Mouse (Mus musculus) MEL (cell line): Measurements from ENCODE around the gene Lrrc20. TPM values are rescaled to one million over a fixed set of nuclear protein-coding genes. Genes with fewer than 3 reads are reported as not detected.

Source experiments
- DNase-seq: peaks from one replicate; pipeline ENCODE4 v3.0.0; 2011; ENCODE audit warnings: low read depth, low spot score
- H3K27ac ChIP-seq: 2 replicates; pipeline ENCODE4 v1.5.1; 2012; ENCODE audit warnings: low read depth, mild to moderate bottlenecking, control low read depth, low read length, moderate library complexity; ENCODE audit not compliant: control insufficient read depth
- H3K27me3 ChIP-seq, 2 experiments: fragments of 150-350 bp in 1 of 2; sonication (generic) in 1 of 2; 2 replicates each; pipeline ENCODE4 v1.6.1; 2012; ENCODE audit warnings: low read length in 2 of 2, mild to moderate bottlenecking in 2 of 2, improper control_type of control experiment in 1 of 2, moderate library complexity in 1 of 2; ENCODE audit not compliant: insufficient read depth in 2 of 2, control insufficient read depth in 1 of 2
- H3K36me3 ChIP-seq, 2 experiments: 2 replicates each; pipeline ENCODE4 v1.6.1; 2012 to 2014; ENCODE audit warnings: low read length in 2 of 2, improper control_type of control experiment in 1 of 2, inconsistent platforms in 1 of 2, mild to moderate bottlenecking in 1 of 2; ENCODE audit not compliant: insufficient read depth in 2 of 2, control insufficient read depth in 1 of 2
- H3K4me1 ChIP-seq, 2 experiments: fragments of 150-350 bp in 1 of 2; sonication (generic) in 1 of 2; 2 replicates each; pipeline ENCODE4 v1.6.1; 2012; ENCODE audit warnings: low read length in 2 of 2, improper control_type of control experiment in 1 of 2, mild to moderate bottlenecking in 1 of 2; ENCODE audit not compliant: insufficient read depth in 2 of 2, control insufficient read depth in 1 of 2
- H3K4me3 ChIP-seq, 2 experiments: fragments of 150-350 bp in 1 of 2; sonication (generic) in 1 of 2; 2 replicates each; pipeline ENCODE4 v1.5.1; 2012; ENCODE audit warnings: low read depth in 2 of 2, low read length in 2 of 2, mild to moderate bottlenecking in 2 of 2, moderate library complexity in 2 of 2, control low read depth in 1 of 2, improper control_type of control experiment in 1 of 2; ENCODE audit not compliant: control insufficient read depth in 1 of 2, insufficient read depth in 1 of 2
- H3K79me2 ChIP-seq: 2 replicates; pipeline ENCODE4 v1.6.1; 2012; ENCODE audit warnings: mild to moderate bottlenecking, low read length, moderate library complexity; ENCODE audit not compliant: control insufficient read depth, poor library complexity, insufficient read depth
- H3K9ac ChIP-seq: 2 replicates; pipeline ENCODE4 v1.6.1; 2012; ENCODE audit warnings: low read depth, mild to moderate bottlenecking, control low read depth, low read length, moderate library complexity; ENCODE audit not compliant: control insufficient read depth, poor library complexity, severe bottlenecking
- H3K9me3 ChIP-seq: fragments of 150-350 bp; sonication (generic); replicated peaks from 2 replicates; pipeline ENCODE4 v1.6.1; 2012; ENCODE audit warnings: mild to moderate bottlenecking, low read length, improper control_type of control experiment, moderate library complexity; ENCODE audit not compliant: insufficient read depth
- BHLHE40 ChIP-seq: IDR thresholded peaks from 2 replicates; pipeline ENCODE4 v1.6.1; 2012; ENCODE audit warnings: low read depth, mild to moderate bottlenecking, inconsistent platforms, low read length, improper control_type of control experiment, borderline replicate concordance
- CHD1 ChIP-seq: IDR thresholded peaks from 2 replicates; pipeline ENCODE4 v1.6.1; 2012; ENCODE audit warnings: low read depth, mild to moderate bottlenecking, inconsistent platforms, low read length, improper control_type of control experiment
- CHD2 ChIP-seq: IDR thresholded peaks from 2 replicates; pipeline ENCODE4 v1.6.1; 2011; ENCODE audit warnings: low read length, improper control_type of control experiment
- CTCF ChIP-seq, 3 experiments: IDR thresholded peaks in 2 of 3; conservative IDR thresholded peaks in 1 of 3; 2 replicates each; pipeline ENCODE4 v1.5.1; 2011 to 2012; ENCODE audit warnings: low read length in 3 of 3, low read depth in 2 of 3, mild to moderate bottlenecking in 2 of 3, improper control_type of control experiment in 1 of 3, inconsistent platforms in 1 of 3, mixed read lengths in 1 of 3, moderate library complexity in 1 of 3; ENCODE audit not compliant: control insufficient read depth in 1 of 3, insufficient read depth in 1 of 3, poor library complexity in 1 of 3, severe bottlenecking in 1 of 3
- E2F4 ChIP-seq: IDR thresholded peaks from 2 replicates; pipeline ENCODE4 v1.6.1; 2011; ENCODE audit warnings: low read depth, low read length, improper control_type of control experiment, borderline replicate concordance
- ETS1 ChIP-seq: IDR thresholded peaks from 2 replicates; pipeline ENCODE4 v1.6.1; 2012; ENCODE audit warnings: low read depth, mild to moderate bottlenecking, inconsistent platforms, low read length, improper control_type of control experiment, moderate library complexity
- GABPA ChIP-seq: IDR thresholded peaks from 2 replicates; pipeline ENCODE4 v1.6.1; 2012; ENCODE audit warnings: low read depth, mild to moderate bottlenecking, inconsistent platforms, low read length, improper control_type of control experiment, moderate library complexity
- JUND ChIP-seq: IDR thresholded peaks from 2 replicates; pipeline ENCODE4 v1.6.1; 2011; ENCODE audit warnings: low read depth, mild to moderate bottlenecking, improper control_type of control experiment, low read length
- KAT2A ChIP-seq: conservative IDR thresholded peaks from 2 replicates; pipeline ENCODE4 v1.6.1; 2012; ENCODE audit warnings: low read depth, low read length, improper control_type of control experiment, inconsistent platforms
- MAFK ChIP-seq: IDR thresholded peaks from 2 replicates; pipeline ENCODE4 v1.6.1; 2011; ENCODE audit warnings: low read depth, mild to moderate bottlenecking, low read length, improper control_type of control experiment, borderline replicate concordance
- MAX ChIP-seq: IDR thresholded peaks from 2 replicates; pipeline ENCODE4 v1.6.1; 2011; ENCODE audit warnings: low read length, improper control_type of control experiment
- MAZ ChIP-seq: IDR thresholded peaks from 2 replicates; pipeline ENCODE4 v1.6.1; 2012; ENCODE audit warnings: low read depth, mild to moderate bottlenecking, inconsistent platforms, low read length, improper control_type of control experiment
- MEF2A ChIP-seq: IDR thresholded peaks from 2 replicates; pipeline ENCODE4 v1.6.1; 2014; ENCODE audit warnings: low read depth, mild to moderate bottlenecking, inconsistent platforms, low read length, improper control_type of control experiment; ENCODE audit not compliant: poor library complexity, insufficient replicate concordance, severe bottlenecking; ENCODE audit errors: extremely low read depth
- MYB ChIP-seq: IDR thresholded peaks from 2 replicates; pipeline ENCODE4 v1.6.1; 2011; ENCODE audit warnings: mild to moderate bottlenecking, low read depth, low read length, improper control_type of control experiment
- NELFE ChIP-seq: IDR thresholded peaks from 2 replicates; pipeline ENCODE4 v1.6.1; 2011; ENCODE audit warnings: low read depth, low read length, improper control_type of control experiment
- POLR2A ChIP-seq, 2 experiments: IDR thresholded peaks; 2 replicates each; pipeline ENCODE4 v1.6.1; 2011 to 2012; ENCODE audit warnings: low read length in 2 of 2, mild to moderate bottlenecking in 2 of 2, control low read depth in 1 of 2, improper control_type of control experiment in 1 of 2, low read depth in 1 of 2, moderate library complexity in 1 of 2; ENCODE audit not compliant: control insufficient read depth in 1 of 2, insufficient read depth in 1 of 2, poor library complexity in 1 of 2
- POLR2AphosphoS5 ChIP-seq: IDR thresholded peaks from 2 replicates; pipeline ENCODE4 v1.6.1; 2012; ENCODE audit warnings: low read depth, borderline replicate concordance, mild to moderate bottlenecking, inconsistent platforms, low read length, moderate library complexity, mixed read lengths
- RCOR1 ChIP-seq: IDR thresholded peaks from 2 replicates; pipeline ENCODE4 v1.6.1; 2012; ENCODE audit warnings: low read depth, mild to moderate bottlenecking, inconsistent platforms, low read length, improper control_type of control experiment
- SIN3A ChIP-seq: IDR thresholded peaks from 2 replicates; pipeline ENCODE4 v1.6.1; 2012; ENCODE audit warnings: low read length, improper control_type of control experiment, inconsistent platforms
- SMC3 ChIP-seq: IDR thresholded peaks from 2 replicates; pipeline ENCODE4 v1.6.1; 2011; ENCODE audit warnings: low read depth, low read length, improper control_type of control experiment
- TAL1 ChIP-seq: IDR thresholded peaks from 2 replicates; pipeline ENCODE4 v1.6.1; 2012; ENCODE audit warnings: mild to moderate bottlenecking, inconsistent platforms, low read length, moderate library complexity, mixed read lengths
- TBP ChIP-seq: IDR thresholded peaks from 2 replicates; pipeline ENCODE4 v1.8.0; 2011; ENCODE audit warnings: low read depth, low read length, improper control_type of control experiment
- UBTF ChIP-seq: IDR thresholded peaks from 2 replicates; pipeline ENCODE4 v1.6.1; 2012; ENCODE audit warnings: low read depth, mild to moderate bottlenecking, inconsistent platforms, low read length, improper control_type of control experiment, moderate library complexity, borderline replicate concordance; ENCODE audit not compliant: insufficient read depth
- ZC3H11A ChIP-seq: IDR thresholded peaks from 2 replicates; pipeline ENCODE4 v1.6.1; 2012; ENCODE audit warnings: low read depth, mild to moderate bottlenecking, inconsistent platforms, low read length, improper control_type of control experiment
- ZKSCAN1 ChIP-seq: IDR thresholded peaks from 2 replicates; pipeline ENCODE4 v1.6.1; 2012; ENCODE audit warnings: low read depth, mild to moderate bottlenecking, inconsistent platforms, low read length, improper control_type of control experiment, moderate library complexity
- ZMIZ1 ChIP-seq: IDR thresholded peaks from 2 replicates; pipeline ENCODE4 v1.6.1; 2012; ENCODE audit warnings: low read depth, mild to moderate bottlenecking, inconsistent platforms, low read length, improper control_type of control experiment, moderate library complexity
- ZNF384 ChIP-seq: IDR thresholded peaks from 2 replicates; pipeline ENCODE4 v1.6.1; 2012; ENCODE audit warnings: low read depth, mild to moderate bottlenecking, inconsistent platforms, low read length, improper control_type of control experiment
- polyA plus RNA-seq, 2 experiments: library from polyadenylated mRNA; stranded (reverse) in 1 of 2; unstranded in 1 of 2; fragments of >175 nt in 1 of 2; fragments of >200 nt in 1 of 2; gene quantifications; 2 replicates each; pipeline versions ENCODE4 v1.2.1 to v1.2.4; 2012; ENCODE audit warnings: low replicate concordance in 2 of 2, low read depth in 1 of 2; ENCODE audit not compliant: insufficient read length in 2 of 2, insufficient read depth in 1 of 2, missing spikeins in 1 of 2
- total RNA-seq: library from RNA; depleted of rRNA; stranded (reverse); fragments of 300-350 nt; gene quantifications from 2 replicates; pipeline ENCODE4 v1.2.3, GENCODE M21; 2012

Lrrc20 gene
- total and polyA plus RNA-seq, 3 experiments, result 7.6 to 14.7 TPM; not detected in 1

- TF ChIP-seq ETS1, result no peak
- no peak for TF ChIP-seq ZKSCAN1
- TF ChIP-seq KAT2A, result no peak
- TF ChIP-seq BHLHE40, result no peak
- no peak for TF ChIP-seq MEF2A
- TF ChIP-seq ZMIZ1, result no peak
- TF ChIP-seq MYB, result no peak
- TF ChIP-seq E2F4, result no peak
- TF ChIP-seq MAFK, result no peak
- no peak for TF ChIP-seq UBTF
- TF ChIP-seq JUND, result no peak
- TF ChIP-seq TAL1, result no peak
- TF ChIP-seq CHD2, result no peak
- no peak for TF ChIP-seq POLR2A (IDR thresholded peaks at IDR 0.05; ENCODE audit: control insufficient read depth in 1 of 2, insufficient read depth in 1 of 2, low read depth in 1 of 2, low read length in 2 of 2, poor library complexity in 1 of 2)
- no peak for TF ChIP-seq GABPA
- TF ChIP-seq POLR2AphosphoS5, result no peak
- TF ChIP-seq MAZ, result no peak
- Histone ChIP-seq H3K4me1 (no peaks in the 10 kb centered on the region), H3K4me3 (no peak overlapping the region), H3K9me3 (no peaks in the 10 kb centered on the region), H3K36me3 (no peaks in the 10 kb centered on the region), H3K27me3 (no peaks in the 10 kb centered on the region), H3K27ac (no peak overlapping the region), H3K9ac (no peak overlapping the region), H3K79me2 (no peaks in the 10 kb centered on the region)
- DNase-seq, result no peak
Observed at GRCm38 (mm10) chr10:61608233-61608632, 132.6 kb downstream of the Lrrc20 start.

- Histone ChIP-seq H3K27me3 (no peaks in the 10 kb centered on the region), H3K4me1 (no peaks in the 10 kb centered on the region), H3K9me3 (no peaks in the 10 kb centered on the region), H3K9ac (no peak overlapping the region), H3K79me2 (no peaks in the 10 kb centered on the region)
- peak; percentile 20 for DNase-seq
- TF ChIP-seq SMC3 (peak; percentile 52), ZNF384 (no peak), NELFE (no peak), MAX (no peak), BHLHE40 (no peak), TBP (no peak), RCOR1 (no peak), CTCF (IDR thresholded peaks at IDR 0.05 in 2 of 3, conservative IDR thresholded peaks at IDR 0.05 in 1 of 3; ENCODE audit: control insufficient read depth in 1 of 3, insufficient read depth in 1 of 3, low read depth in 2 of 3, low read length in 3 of 3, poor library complexity in 1 of 3, severe bottlenecking in 1 of 3) (peak in 1 of 3 experiments; percentile 41; a peak in 3 of 6 replicates), CHD2 (no peak), ZMIZ1 (no peak), MAFK (no peak), ZC3H11A (no peak), SIN3A (no peak), KAT2A (no peak), CHD1 (no peak)
- TF ChIP-seq, all 39 proteins: peak for 2
- no peak overlapping the region for H3K27ac ChIP-seq
- no peak overlapping the region for H3K4me3 ChIP-seq
- H3K36me3 ChIP-seq, result no peaks in the 10 kb centered on the region
Observed at GRCm38 (mm10) chr10:61610650-61611235, 135.1 kb downstream of the Lrrc20 start.
